Mouse (Mus musculus) midbrain, embryonic 16.5 days (tissue): ENCODE measurements around the gene Eps8. TPM values are rescaled to one million over a fixed set of nuclear protein-coding genes. Genes with fewer than 3 reads are reported as not detected.

Experiments
- ATAC-seq: fragments of 200-750 bp; cut with Nextera tagmentation; 2 replicates; pipeline ENCODE4 v1.8.0; 2017; ENCODE audit warnings: moderate TSS enrichment
- H3K27ac ChIP-seq: fragments of 300-500 bp; sonication (generic); 2 replicates; pipeline ENCODE4 v1.5.1; 2014; ENCODE audit warnings: mild to moderate bottlenecking, low read length, mixed read lengths
- H3K27me3 ChIP-seq: fragments of 300-500 bp; sonication (generic); 2 replicates; pipeline ENCODE4 v1.6.1; 2014; ENCODE audit warnings: low read depth, low read length, mixed read lengths; ENCODE audit not compliant: control insufficient read depth, insufficient read depth
- H3K36me3 ChIP-seq: fragments of 300-500 bp; sonication (generic); 2 replicates; pipeline ENCODE4 v1.6.1; 2014; ENCODE audit warnings: mild to moderate bottlenecking, low read length, moderate library complexity, mixed read lengths; ENCODE audit not compliant: control insufficient read depth, insufficient read depth
- H3K4me1 ChIP-seq: fragments of 300-500 bp; sonication (generic); 2 replicates; pipeline ENCODE4 v1.6.1; 2014; ENCODE audit warnings: mild to moderate bottlenecking, low read length, mixed read lengths; ENCODE audit not compliant: control insufficient read depth, insufficient read depth
- H3K4me2 ChIP-seq: fragments of 300-500 bp; sonication (generic); 2 replicates; pipeline ENCODE4 v1.6.1; 2014; ENCODE audit warnings: mild to moderate bottlenecking, low read length, mixed read lengths
- H3K4me3 ChIP-seq: fragments of 300-500 bp; sonication (generic); 2 replicates; pipeline ENCODE4 v1.5.1; 2014; ENCODE audit warnings: low read depth, mild to moderate bottlenecking, low read length, moderate library complexity, mixed read lengths
- H3K9ac ChIP-seq: fragments of 300-500 bp; sonication (generic); 2 replicates; pipeline ENCODE4 v1.6.1; 2014; ENCODE audit warnings: low read depth, low read length, mixed read lengths
- H3K9me3 ChIP-seq: fragments of 300-500 bp; sonication (generic); replicated peaks from 2 replicates; pipeline ENCODE4 v1.6.1; 2014; ENCODE audit warnings: mild to moderate bottlenecking, low read length, mixed read lengths; ENCODE audit not compliant: control insufficient read depth, poor library complexity, severe bottlenecking
- WGBS: fragments of 180-500 bp; shearing (Covaris S2); extraction: QIAGEN DNeasy Blood & Tissue Kit; methylation state at CpG from one replicate; pipeline ENCODE4 v1.1.7; 2014; 5-methylcytosine and 5-hydroxymethylcytosine counted together
- polyA plus RNA-seq: library from polyadenylated mRNA; unstranded; fragments of >200 nt; fragmentation: Nextera tagmentation; extraction: Ambion mirVana; gene quantifications from 2 replicates; pipeline ENCODE4 v1.2.1, GENCODE M21; 2015

Gene Eps8
- polyA plus RNA-seq, 1 experiment from 2014 or later: 26.4 TPM

DNA sequence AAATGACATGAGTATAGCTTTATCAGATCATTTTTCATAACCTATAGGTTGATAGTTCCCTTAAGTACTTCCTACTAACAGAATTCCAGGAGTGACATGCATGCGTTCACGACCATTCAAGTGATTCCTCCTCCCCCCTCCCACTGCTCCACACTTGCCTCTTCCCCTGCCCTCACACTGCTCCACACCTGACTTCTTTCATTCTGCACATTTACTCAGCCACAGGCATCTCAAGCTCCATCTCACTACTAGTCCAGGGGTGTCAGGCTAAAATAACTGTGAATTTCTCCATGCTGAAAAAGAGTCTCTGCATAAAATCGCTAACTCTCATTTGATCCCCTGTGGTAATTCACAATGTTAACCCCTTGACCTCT lies 65.4 kb downstream of the Eps8 start:
- Histone ChIP-seq H3K4me3 (no peak overlapping the region), H3K36me3 (no peaks in the 10 kb centered on the region), H3K9ac (no peak overlapping the region), H3K27me3 (no peaks in the 10 kb centered on the region), H3K4me1 (no peaks in the 10 kb centered on the region), H3K9me3 (no peaks in the 10 kb centered on the region), H3K4me2 (no peak overlapping the region), H3K27ac (no peak overlapping the region)
- 85% methylated on average over 3 of the region's 3 CpGs for WGBS
- no peak for ATAC-seq

GRCm38 (mm10) chr6:137588481-137589244 lies 66.0 kb downstream of the Eps8 start:
- H3K4me2 ChIP-seq: no peak overlapping the region
- H3K9ac ChIP-seq: no peak overlapping the region
- no peaks in the 10 kb centered on the region for H3K27me3 ChIP-seq
- ATAC-seq: no peak
- no peaks in the 10 kb centered on the region for H3K4me1 ChIP-seq
- 89% methylated on average over 10 of the region's 10 CpGs for WGBS
- no peak overlapping the region for H3K27ac ChIP-seq
- H3K4me3 ChIP-seq: no peak overlapping the region
- H3K36me3 ChIP-seq: no peaks in the 10 kb centered on the region
- H3K9me3 ChIP-seq: no peaks in the 10 kb centered on the region

- no peaks in the 10 kb centered on the region for H3K4me1 ChIP-seq
- H3K27ac ChIP-seq: no peak overlapping the region
- H3K9me3 ChIP-seq: no peaks in the 10 kb centered on the region
- H3K27me3 ChIP-seq: no peaks in the 10 kb centered on the region
- H3K9ac ChIP-seq: no peak overlapping the region
- no peak overlapping the region for H3K4me3 ChIP-seq
- 89% methylated on average over 6 of the region's 6 CpGs for WGBS
- H3K4me2 ChIP-seq: no peak overlapping the region
- H3K36me3 ChIP-seq: no peaks in the 10 kb centered on the region
- ATAC-seq: no peak
These were observed 66.8 kb downstream of the Eps8 start for GRCm38 (mm10) chr6:137587866-137588265.

DNA sequence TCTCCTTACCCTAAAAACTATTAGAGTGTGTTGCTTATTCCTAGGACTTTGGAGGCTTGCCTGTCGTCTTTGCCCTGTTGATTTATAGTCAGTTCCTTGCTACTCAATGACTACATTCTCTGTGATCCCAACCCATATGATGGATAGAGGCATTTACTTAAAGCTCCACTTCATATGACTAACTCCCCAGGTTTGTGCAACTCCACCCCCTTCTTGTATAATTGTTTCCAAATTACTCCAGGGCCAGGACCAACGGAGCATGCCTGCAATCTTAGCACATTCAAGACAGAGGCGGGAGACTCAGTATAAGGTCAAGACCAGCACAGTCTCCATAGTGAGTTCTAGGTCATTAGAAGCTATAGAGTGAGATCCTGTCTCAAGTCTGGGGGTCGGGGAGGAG lies 69.4 kb downstream of the Eps8 start:
- 90% methylated on average over 4 of the region's 4 CpGs for WGBS
- H3K9ac ChIP-seq: no peak overlapping the region
- ATAC-seq: no peak
- no peaks in the 10 kb centered on the region for H3K27me3 ChIP-seq
- H3K4me2 ChIP-seq: no peak overlapping the region
- H3K4me1 ChIP-seq: no peaks in the 10 kb centered on the region
- H3K36me3 ChIP-seq: no peaks in the 10 kb centered on the region
- H3K9me3 ChIP-seq: no peaks in the 10 kb centered on the region
- no peak overlapping the region for H3K4me3 ChIP-seq
- no peak overlapping the region for H3K27ac ChIP-seq

DNA sequence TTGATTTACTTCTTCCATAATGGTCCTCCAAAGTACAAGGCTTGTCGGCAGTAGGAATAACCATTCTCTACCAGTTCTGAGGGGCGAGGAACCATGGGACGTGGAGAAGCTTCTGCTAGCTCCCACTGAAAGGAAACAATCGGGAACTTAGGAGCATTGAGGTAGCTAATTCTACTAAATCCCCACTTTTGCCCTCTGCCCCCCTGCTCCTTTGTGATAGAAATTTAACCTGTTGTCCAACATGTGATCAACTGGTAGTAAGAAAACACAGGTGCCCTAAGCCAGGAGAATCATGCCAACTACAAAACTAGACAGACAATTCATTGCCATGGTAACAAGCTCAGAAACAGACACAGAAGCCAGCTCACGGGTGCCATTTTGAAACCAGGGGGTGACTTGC lies 71.6 kb downstream of the Eps8 start:
- 83% methylated on average over 5 of the region's 5 CpGs for WGBS
- H3K27ac ChIP-seq: no peak overlapping the region
- no peak for ATAC-seq

DNA sequence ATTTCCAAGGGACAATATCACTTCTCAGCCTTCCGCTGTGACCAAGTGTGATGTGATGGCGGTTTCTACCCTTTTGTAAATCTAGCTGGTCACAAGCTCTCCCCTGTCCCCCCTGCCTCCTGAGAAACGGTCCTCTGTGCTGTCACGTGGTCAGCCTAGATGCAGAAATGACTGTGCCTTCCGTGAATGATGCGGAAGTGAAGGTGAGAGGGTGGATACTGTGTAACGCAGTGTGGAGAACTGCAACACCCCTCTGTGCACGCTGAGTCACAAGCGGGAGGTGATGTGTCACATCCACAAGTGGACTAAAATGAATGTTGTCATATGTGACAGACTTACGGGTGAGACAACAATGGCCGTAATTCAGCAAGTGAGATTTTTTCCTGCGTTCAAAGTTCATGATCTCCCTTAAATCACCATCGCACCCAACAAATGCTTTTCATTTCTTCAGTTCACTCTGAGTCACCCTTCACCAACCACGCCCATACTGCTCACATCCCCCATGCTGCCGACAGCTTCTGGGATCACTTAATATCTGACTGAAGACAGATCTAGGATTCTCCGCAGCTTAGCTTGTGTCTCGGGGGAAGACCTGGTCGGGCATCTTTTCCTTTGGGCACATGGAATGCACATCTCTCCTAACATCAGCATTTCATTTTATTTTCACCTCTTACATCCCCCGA lies 72.3 kb downstream of the Eps8 start:
- Histone ChIP-seq H3K27ac (no peak overlapping the region), H3K4me1 (no peaks in the 10 kb centered on the region), H3K9me3 (no peaks in the 10 kb centered on the region), H3K36me3 (no peaks in the 10 kb centered on the region), H3K9ac (no peak overlapping the region), H3K4me2 (no peak overlapping the region), H3K4me3 (no peak overlapping the region), H3K27me3 (no peaks in the 10 kb centered on the region)
- 88% methylated on average over 19 of the region's 19 CpGs for WGBS
- ATAC-seq: no peak

More for the DNA sequence above, 71.6 kb downstream of the Eps8 start:
- Histone ChIP-seq H3K4me3 (no peak overlapping the region), H3K4me1 (no peaks in the 10 kb centered on the region), H3K9me3 (no peaks in the 10 kb centered on the region), H3K9ac (no peak overlapping the region), H3K36me3 (no peaks in the 10 kb centered on the region), H3K27me3 (no peaks in the 10 kb centered on the region), H3K4me2 (no peak overlapping the region)

DNA sequence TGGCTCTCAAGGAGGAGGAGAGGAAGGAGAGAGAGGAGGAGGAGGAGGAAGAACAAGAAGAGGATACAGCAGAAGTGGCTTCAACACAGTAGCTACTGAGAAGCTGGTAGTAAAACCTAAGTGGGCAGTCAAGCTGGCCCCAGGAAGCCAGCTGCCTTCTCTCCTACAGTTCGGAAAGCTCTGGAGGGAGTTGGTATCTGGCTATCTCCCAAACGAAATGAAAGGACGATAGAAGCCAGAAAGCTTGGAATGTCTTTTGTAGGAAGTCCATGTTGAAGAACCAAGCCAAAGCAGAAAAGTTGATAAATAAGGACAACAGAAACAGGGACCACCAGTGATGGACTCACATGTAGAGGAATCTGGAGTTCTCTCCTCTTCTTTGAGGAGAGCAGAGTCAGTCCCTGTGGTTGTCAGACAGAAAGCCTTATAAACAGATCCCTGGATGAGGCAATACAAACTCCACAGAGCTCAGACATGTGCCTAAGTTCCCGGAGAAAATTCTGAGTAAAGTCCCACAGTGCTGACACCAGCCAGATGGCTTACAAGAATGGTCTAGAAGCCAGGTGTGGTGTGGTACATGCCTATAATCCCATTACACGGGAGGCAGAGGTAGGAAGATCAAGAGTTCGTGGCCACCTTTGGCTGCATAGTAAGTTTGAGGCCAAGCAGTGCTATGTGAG lies 73.2 kb downstream of the Eps8 start:
- ATAC-seq: no peak
- no peaks in the 10 kb centered on the region for H3K36me3 ChIP-seq
- no peaks in the 10 kb centered on the region for H3K9me3 ChIP-seq
- no peak overlapping the region for H3K27ac ChIP-seq
- 87% methylated on average over 6 of the region's 6 CpGs for WGBS
- no peak overlapping the region for H3K9ac ChIP-seq
- H3K4me2 ChIP-seq: no peak overlapping the region
- H3K4me3 ChIP-seq: no peak overlapping the region
- H3K4me1 ChIP-seq: no peaks in the 10 kb centered on the region
- H3K27me3 ChIP-seq: no peaks in the 10 kb centered on the region

DNA sequence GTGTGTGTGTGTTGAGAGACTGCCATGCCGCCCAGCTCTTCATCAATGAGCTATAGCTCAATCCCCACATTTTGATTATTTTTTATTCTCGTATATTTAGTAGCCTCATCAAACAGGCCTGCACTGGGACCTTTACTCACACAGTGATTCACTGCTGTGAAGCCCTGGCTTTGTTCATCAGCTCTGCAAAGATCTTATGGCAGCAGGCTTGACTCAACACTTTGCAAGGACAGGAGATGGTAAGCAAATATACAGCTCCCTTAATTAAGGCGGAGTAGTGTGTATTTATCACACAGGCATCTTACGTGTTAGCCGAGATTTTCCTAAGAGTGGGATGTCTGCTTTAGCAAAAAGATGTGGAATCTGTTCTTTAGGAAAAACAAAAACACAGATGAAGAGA lies 74.2 kb downstream of the Eps8 start:
- Histone ChIP-seq H3K27me3 (no peaks in the 10 kb centered on the region), H3K9me3 (no peaks in the 10 kb centered on the region), H3K4me1 (no peaks in the 10 kb centered on the region), H3K4me2 (no peak overlapping the region), H3K36me3 (no peaks in the 10 kb centered on the region), H3K4me3 (no peak overlapping the region), H3K9ac (no peak overlapping the region), H3K27ac (no peak overlapping the region)
- WGBS: 89% methylated on average over 5 of the region's 5 CpGs
- ATAC-seq: no peak
